Mouse (Mus musculus): ENCODE data around the gene Pbp2. TPM values are rescaled to one million over a fixed set of nuclear protein-coding genes. Genes with fewer than 3 reads are reported as not detected.
A peak's percentile ranks its signal among the peaks of the same experiment; 100 is the strongest.

Pbp2 gene
- polyA plus RNA-seq, 1 experiment: not detected

- no peaks in the 10 kb centered on the region for H3K27me3 ChIP-seq (ENCODE audit: control insufficient read depth, insufficient read depth, low read length)
- H3K4me3 ChIP-seq (ENCODE audit: control insufficient read depth, insufficient read depth, low read length): no peak overlapping the region
- no peaks in the 10 kb centered on the region for H3K36me3 ChIP-seq (ENCODE audit: control insufficient read depth, insufficient read depth, low read length)
- 93% methylated on average over 6 of the region's 6 CpGs for WGBS
- H3K27ac ChIP-seq (ENCODE audit: control insufficient read depth, insufficient read depth, low read length): no peak overlapping the region
- no peak for TF ChIP-seq POLR2A (IDR thresholded peaks at IDR 0.05; ENCODE audit: control insufficient read depth, extremely low read depth, insufficient read depth, low read length, poor library complexity)
- TF ChIP-seq CTCF (IDR thresholded peaks at IDR 0.05; ENCODE audit: borderline replicate concordance, control insufficient read depth, extremely low read depth, insufficient read depth, low read length, poor library complexity): no peak
- H3K4me1 ChIP-seq (replicated peaks; ENCODE audit: control insufficient read depth, insufficient read depth, low read length): peaks cover 32% of the 10 kb centered on the region
- DNase-seq: no peak
These were observed 33.5 kb downstream of the Pbp2 start for GRCm38 (mm10) chr6:135276474-135277295.

GRCm38 (mm10) chr6:135275231-135275630 lies 35.0 kb downstream of the Pbp2 start:
- 97% methylated on average over 4 of the region's 4 CpGs for whole genome bisulfite sequencing

GRCm38 (mm10) chr6:135273066-135273465 lies 37.1 kb downstream of the Pbp2 start:
- 3% methylated on average over 6 of the region's 6 CpGs for WGBS
- peak; percentile 40 for DNase-seq
- Histone ChIP-seq H3K27me3 (ENCODE audit: control insufficient read depth, insufficient read depth, low read length) (no peaks in the 10 kb centered on the region), H3K27ac (ENCODE audit: control insufficient read depth, insufficient read depth, low read length) (no peak overlapping the region; the same call in 1 of the 2 replicates), H3K4me3 (ENCODE audit: control insufficient read depth, insufficient read depth, low read length) (no peak overlapping the region), H3K4me1 (replicated peaks; ENCODE audit: control insufficient read depth, insufficient read depth, low read length) (peaks cover 48% of the 10 kb centered on the region), H3K36me3 (ENCODE audit: control insufficient read depth, insufficient read depth, low read length) (no peaks in the 10 kb centered on the region)
- TF ChIP-seq CTCF (IDR thresholded peaks at IDR 0.05; ENCODE audit: borderline replicate concordance, control insufficient read depth, extremely low read depth, insufficient read depth, low read length, poor library complexity) (no peak), POLR2A (IDR thresholded peaks at IDR 0.05; ENCODE audit: control insufficient read depth, extremely low read depth, insufficient read depth, low read length, poor library complexity) (no peak)

More at GRCm38 (mm10) chr6:135275231-135275630, 35.0 kb downstream of the Pbp2 start:
- Histone ChIP-seq H3K4me3 (ENCODE audit: control insufficient read depth, insufficient read depth, low read length) (no peak overlapping the region), H3K27me3 (ENCODE audit: control insufficient read depth, insufficient read depth, low read length) (no peaks in the 10 kb centered on the region), H3K4me1 (replicated peaks; ENCODE audit: control insufficient read depth, insufficient read depth, low read length) (peaks cover 41% of the 10 kb centered on the region), H3K36me3 (ENCODE audit: control insufficient read depth, insufficient read depth, low read length) (no peaks in the 10 kb centered on the region), H3K27ac (ENCODE audit: control insufficient read depth, insufficient read depth, low read length) (no peak overlapping the region)
- no peak for DNase-seq
- TF ChIP-seq POLR2A (IDR thresholded peaks at IDR 0.05; ENCODE audit: control insufficient read depth, extremely low read depth, insufficient read depth, low read length, poor library complexity) (no peak), CTCF (IDR thresholded peaks at IDR 0.05; ENCODE audit: borderline replicate concordance, control insufficient read depth, extremely low read depth, insufficient read depth, low read length, poor library complexity) (no peak)

- H3K27ac ChIP-seq (ENCODE audit: control insufficient read depth, insufficient read depth, low read length): no peak overlapping the region
- H3K4me1 ChIP-seq (replicated peaks; ENCODE audit: control insufficient read depth, insufficient read depth, low read length): peaks cover 53% of the 10 kb centered on the region
- H3K27me3 ChIP-seq (ENCODE audit: control insufficient read depth, insufficient read depth, low read length): no peaks in the 10 kb centered on the region
- no peak overlapping the region for H3K4me3 ChIP-seq (ENCODE audit: control insufficient read depth, insufficient read depth, low read length)
- H3K36me3 ChIP-seq (ENCODE audit: control insufficient read depth, insufficient read depth, low read length): no peaks in the 10 kb centered on the region
- no peak for TF ChIP-seq CTCF (IDR thresholded peaks at IDR 0.05; ENCODE audit: borderline replicate concordance, control insufficient read depth, extremely low read depth, insufficient read depth, low read length, poor library complexity)
- TF ChIP-seq POLR2A (IDR thresholded peaks at IDR 0.05; ENCODE audit: control insufficient read depth, extremely low read depth, insufficient read depth, low read length, poor library complexity): no peak
- 53% methylated on average over 2 of the region's 2 CpGs for WGBS
- DNase-seq: no peak
These were observed 38.4 kb downstream of the Pbp2 start for GRCm38 (mm10) chr6:135271761-135272160.

- Histone ChIP-seq H3K4me3 (ENCODE audit: control insufficient read depth, insufficient read depth, low read length) (no peak overlapping the region), H3K27me3 (ENCODE audit: control insufficient read depth, insufficient read depth, low read length) (no peaks in the 10 kb centered on the region), H3K4me1 (replicated peaks; ENCODE audit: control insufficient read depth, insufficient read depth, low read length) (peaks cover 57% of the 10 kb centered on the region), H3K27ac (ENCODE audit: control insufficient read depth, insufficient read depth, low read length) (no peak overlapping the region), H3K36me3 (ENCODE audit: control insufficient read depth, insufficient read depth, low read length) (no peaks in the 10 kb centered on the region)
- TF ChIP-seq CTCF (IDR thresholded peaks at IDR 0.05; ENCODE audit: borderline replicate concordance, control insufficient read depth, extremely low read depth, insufficient read depth, low read length, poor library complexity): no peak
- DNase-seq: no peak
- 74% methylated on average over 6 of the region's 6 CpGs for WGBS
These were observed 40.6 kb downstream of the Pbp2 start for GRCm38 (mm10) chr6:135269626-135270025.

GRCm38 (mm10) chr6:135268392-135268791 lies 41.8 kb downstream of the Pbp2 start:
- TF ChIP-seq POLR2A (IDR thresholded peaks at IDR 0.05; ENCODE audit: control insufficient read depth, extremely low read depth, insufficient read depth, low read length, poor library complexity): no peak
- TF ChIP-seq CTCF (IDR thresholded peaks at IDR 0.05; ENCODE audit: borderline replicate concordance, control insufficient read depth, extremely low read depth, insufficient read depth, low read length, poor library complexity): no peak
- Histone ChIP-seq H3K27ac (ENCODE audit: control insufficient read depth, insufficient read depth, low read length) (no peak overlapping the region), H3K4me3 (ENCODE audit: control insufficient read depth, insufficient read depth, low read length) (no peak overlapping the region), H3K27me3 (ENCODE audit: control insufficient read depth, insufficient read depth, low read length) (no peaks in the 10 kb centered on the region), H3K36me3 (ENCODE audit: control insufficient read depth, insufficient read depth, low read length) (no peaks in the 10 kb centered on the region), H3K4me1 (replicated peaks; ENCODE audit: control insufficient read depth, insufficient read depth, low read length) (peaks cover 48% of the 10 kb centered on the region)
- no peak for DNase-seq

Data from thymus, adult 2 months (tissue).